Mouse (Mus musculus): Measurements from ENCODE around the gene 3300002I08Rik.

- TF ChIP-seq POLR2A (IDR thresholded peaks at IDR 0.05; ENCODE audit: low read depth, low read length) (no peak), CTCF (IDR thresholded peaks at IDR 0.05; ENCODE audit: extremely low read depth, insufficient read length, insufficient replicate concordance, low read depth, low read length) (no peak)
Measured at GRCm38 (mm10) chr2:150318973-150319372, 43.6 kb downstream of the 3300002I08Rik start.
